ENCODE assay signal across 8 mouse cellular contexts in genomic region chr2:145862206-145862817, GRCm38 (mm10). TPM values are rescaled to one million over a fixed set of nuclear protein-coding genes. Genes with fewer than 3 reads are reported as not detected.
A peak's percentile ranks its signal among the peaks of the same experiment; 100 is the strongest.
DNase-seq lines count a peak whose midpoint lies in the region; ATAC-seq and TF ChIP-seq lines count a peak whose summit lies in the region.

No protein-coding gene starts in this region.

- H3K9me3 ChIP-seq in heart, postnatal 0 days (replicated peaks; ENCODE audit: control insufficient read depth, low read length) = no peaks in the 10 kb centered on the region
- H3K9me3 ChIP-seq in midbrain, postnatal 0 days (ENCODE audit: low read length) = no peaks in the 10 kb centered on the region

- peaks cover 20% of the 10 kb centered on the region for H3K36me3 ChIP-seq in C2C12 (ENCODE audit: control insufficient read depth, insufficient read depth)
- peaks cover 19% of the 10 kb centered on the region; the same call in 1 of the 2 replicates for H3K36me3 ChIP-seq in heart, postnatal 0 days (replicated peaks; ENCODE audit: control insufficient read depth, insufficient read depth, low read length)
- no peaks in the 10 kb centered on the region for H3K36me3 ChIP-seq in midbrain, postnatal 0 days (ENCODE audit: insufficient read depth, low read length)

- no peak for TF ChIP-seq CTCF in C2C12 (IDR thresholded peaks at IDR 0.05; ENCODE audit: control insufficient read depth, insufficient read depth, insufficient read length)
- no peak for TF ChIP-seq CTCF in cortical plate, adult 2 months (IDR thresholded peaks at IDR 0.05; ENCODE audit: extremely low read depth, insufficient read depth, low read length)
- TF ChIP-seq CTCF in heart, postnatal 0 days (IDR thresholded peaks at IDR 0.05; ENCODE audit: low read depth) = no peak
- no peak for TF ChIP-seq CTCF in midbrain, postnatal 0 days (IDR thresholded peaks at IDR 0.05)

- H3ac ChIP-seq in C2C12 (ENCODE audit: control insufficient read depth, insufficient read length, low read depth) = peak overlapping the region; percentile 70

- TF ChIP-seq EP300 in heart, postnatal 0 days (IDR thresholded peaks at IDR 0.05; ENCODE audit: low read depth) = no peak; the same call in 1 of the 2 replicates

- peaks cover 69% of the 10 kb centered on the region for H3K79me2 ChIP-seq in C2C12 (ENCODE audit: control insufficient read depth, insufficient read depth)

- peak; percentile 39 for DNase-seq in heart, postnatal 0 days (ENCODE audit: low spot score)
- DNase-seq in kidney, postnatal 36 days = peak; percentile 79 to 86
- no peak for DNase-seq in midbrain, postnatal 0 days (ENCODE audit: low spot score)
- no peak for DNase-seq in adrenal gland, postnatal 4 days (ENCODE audit: low spot score in 2 of 2)
- DNase-seq in right cerebral cortex, postnatal 4 days = no peak
- DNase-seq in ovary, postnatal 36 days (ENCODE audit: low spot score) = no peak

- peak overlapping the region; percentile 85 for H3K4me2 ChIP-seq in heart, postnatal 0 days (ENCODE audit: low read depth, low read length)
- peak overlapping the region; percentile 54 for H3K4me2 ChIP-seq in midbrain, postnatal 0 days (ENCODE audit: low read depth, low read length, poor library complexity, severe bottlenecking)

- 29% methylated on average over 10 of the region's 10 CpGs for WGBS in heart, postnatal 0 days
- 32% methylated on average over 10 of the region's 10 CpGs for WGBS in midbrain, postnatal 0 days

- H3K4me3 ChIP-seq in C2C12 (ENCODE audit: insufficient read depth, poor library complexity, severe bottlenecking) = peak overlapping the region; percentile 55
- H3K4me3 ChIP-seq in cortical plate, adult 2 months (ENCODE audit: insufficient read depth, low read length) = peak overlapping the region; percentile 60
- H3K4me3 ChIP-seq in heart, postnatal 0 days (ENCODE audit: low read depth, low read length) = peak overlapping the region; percentile 62
- peak overlapping the region; percentile 33 for H3K4me3 ChIP-seq in midbrain, postnatal 0 days (ENCODE audit: low read depth, low read length)

- H3K79me3 ChIP-seq in C2C12 (ENCODE audit: low read depth) = peaks cover 51% of the 10 kb centered on the region

- peak overlapping the region; percentile 83 for H3K27ac ChIP-seq in cortical plate, adult 2 months (ENCODE audit: insufficient read depth, low read length)
- peak overlapping the region; percentile 95 for H3K27ac ChIP-seq in heart, postnatal 0 days (ENCODE audit: low read depth)
- H3K27ac ChIP-seq in midbrain, postnatal 0 days (ENCODE audit: low read depth, low read length) = 0 out of 2 replicates have a peak overlapping the region, but pooled peaks have one; percentile 21

- no peak for ATAC-seq in heart, postnatal 0 days (ENCODE audit: insufficient read depth, low read depth)
- no peak for ATAC-seq in midbrain, postnatal 0 days (ENCODE audit: low FRiP score)

- H3K4me1 ChIP-seq in cortical plate, adult 2 months (ENCODE audit: control insufficient read depth, insufficient read depth, low read length) = peaks cover 6% of the 10 kb centered on the region
- peaks cover 26% of the 10 kb centered on the region for H3K4me1 ChIP-seq in heart, postnatal 0 days (ENCODE audit: control insufficient read depth, insufficient read depth)
- peaks cover 14% of the 10 kb centered on the region; the same call in 1 of the 2 replicates for H3K4me1 ChIP-seq in midbrain, postnatal 0 days (ENCODE audit: insufficient read depth, low read length)

- no peak for TF ChIP-seq POLR2A in cortical plate, adult 2 months (IDR thresholded peaks at IDR 0.05; ENCODE audit: extremely low read depth, insufficient read depth, low read length)

- peak overlapping the region; percentile 71 for H3K9ac ChIP-seq in heart, postnatal 0 days (replicated peaks; ENCODE audit: low read depth, low read length)
- peak overlapping the region; percentile 56 for H3K9ac ChIP-seq in midbrain, postnatal 0 days (replicated peaks; ENCODE audit: low read length, poor library complexity, severe bottlenecking)

- H3K27me3 ChIP-seq in C2C12 (ENCODE audit: control insufficient read depth, insufficient read depth, insufficient read length) = no peaks in the 10 kb centered on the region
- no peaks in the 10 kb centered on the region for H3K27me3 ChIP-seq in heart, postnatal 0 days (ENCODE audit: control insufficient read depth, insufficient read depth, low read length)
- H3K27me3 ChIP-seq in midbrain, postnatal 0 days (ENCODE audit: insufficient read depth, low read length) = no peaks in the 10 kb centered on the region

TF ChIP-seq in C2C12, 6 proteins besides CTCF, POLR2A, EP300 and RAD21:
- TF ChIP-seq FOSL1 (IDR thresholded peaks at IDR 0.05; ENCODE audit: insufficient read depth, low read length, poor library complexity, severe bottlenecking) (no peak), USF1 (IDR thresholded peaks at IDR 0.05; ENCODE audit: low read depth) (no peak), CEBPB (IDR thresholded peaks at IDR 0.05; ENCODE audit: low read depth) (no peak), MAX (IDR thresholded peaks at IDR 0.05) (no peak), MYOG (IDR thresholded peaks at IDR 0.05; ENCODE audit: control insufficient read depth, extremely low read depth, insufficient read length) (no peak), MYOD1 (IDR thresholded peaks at IDR 0.05; ENCODE audit: control insufficient read depth, insufficient read length, low read depth) (no peak)

RNA-seq across cellular contexts. Expression of gene Naa20, which starts 39.6 kb away (rescaled TPM):
- polyA plus RNA-seq in C2C12 (2012; fragmentation: generic; extraction: Trizol) = 61.3 TPM
- 75.5 and 78.1 TPM in 2 replicates for polyA plus RNA-seq in cortical plate, adult 2 months (2012; rRNA removed)
- total RNA-seq in heart, postnatal 0 days (2014; rRNA removed; ENCODE audit: low replicate concordance) = 155 and 298 TPM in 2 replicates
- polyA plus RNA-seq in heart, postnatal 0 days (2015; fragmentation: Nextera tagmentation; extraction: Ambion mirVana) = 243 TPM in 2 replicates
- total RNA-seq in midbrain, postnatal 0 days (2014; rRNA removed) = 106 and 129 TPM in 2 replicates
- polyA plus RNA-seq in midbrain, postnatal 0 days (2015; fragmentation: Nextera tagmentation; extraction: Ambion mirVana) = 153 and 160 TPM in 2 replicates
- total RNA-seq in adrenal gland, postnatal 4 days (2021) = 10 to 100 TPM; 73.0 to 77.8 TPM

Comparison
In these comparisons a context has a peak if more than half of its experiments do, and no peak if none do; other contexts are left out.
1. H3K27ac ChIP-seq: peak in every context shown above with its lines; median percentile 95 in heart, postnatal 0 days; 83 in cortical plate, adult 2 months; 21 in midbrain, postnatal 0 days.
2. DNase-seq: peak in heart, postnatal 0 days (single experiment) and kidney, postnatal 36 days (2 of 2); none in midbrain, postnatal 0 days (single experiment), adrenal gland, postnatal 4 days (0 of 2), right cerebral cortex, postnatal 4 days (single experiment) and ovary, postnatal 36 days (single experiment).
3. Peak in every context shown above with its lines, with median percentiles within 50 percentile points of each other: H3K4me3 ChIP-seq.